Mouse (Mus musculus): ENCODE measurements around the gene Nf2. TPM values are rescaled to one million over a fixed set of nuclear protein-coding genes. Genes with fewer than 3 reads are reported as not detected.

Nf2 gene
- polyA plus RNA-seq, 1 experiment from 2014 or later = 93.1 TPM

DNA sequence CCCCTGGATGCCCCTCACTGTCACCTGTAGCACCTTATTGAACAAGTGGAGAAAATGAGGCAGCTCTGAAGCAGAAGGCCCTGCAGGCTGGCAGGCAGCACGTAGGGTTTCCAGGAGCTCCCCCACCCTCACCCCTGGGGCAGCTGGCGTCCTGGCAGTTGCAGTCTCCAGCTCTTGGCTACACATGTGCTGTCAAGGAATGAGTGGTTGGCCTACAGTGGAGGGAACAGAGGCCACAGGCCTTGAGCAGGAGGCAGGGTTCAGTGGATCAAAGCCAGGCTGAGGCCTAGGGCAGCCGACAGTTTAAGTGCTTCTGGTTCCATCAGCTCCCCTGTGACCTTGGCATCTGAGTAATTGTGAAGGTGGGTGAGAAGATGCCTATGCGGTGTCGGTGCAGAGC lies 118.4 kb downstream of the Nf2 start:
- TF ChIP-seq CTCF (IDR thresholded peaks at IDR 0.05) = no peak
- in situ Hi-C loops (cut with MboI; ENCODE audit: low pct_unique_long_range_greater_than_20kb) = no loop called here
- POLR2A ChIA-PET = no interaction called here

DNA sequence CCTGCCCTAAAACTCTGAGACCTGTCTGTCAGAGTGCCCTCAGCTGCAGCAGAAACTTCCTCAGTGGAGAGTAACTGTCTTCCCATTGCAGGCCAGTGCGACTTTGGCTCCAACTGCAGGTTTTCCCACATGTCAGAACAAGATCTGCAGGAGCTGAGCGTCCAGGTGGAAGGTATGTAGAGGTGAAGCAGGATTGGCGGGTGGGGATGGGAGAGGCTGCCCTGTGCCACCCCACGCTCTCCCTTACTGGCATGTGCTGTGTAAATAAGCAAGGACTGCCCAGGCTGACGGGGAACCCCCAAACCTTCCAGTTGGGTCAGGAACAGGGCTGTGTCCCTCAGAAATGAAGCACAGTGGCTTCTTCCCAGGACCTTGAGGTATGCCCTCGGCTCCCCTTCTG lies 119.2 kb downstream of the Nf2 start:
- ChIA-PET CTCF (no interaction called here), POLR2A (no interaction called here)
- in situ Hi-C loops (cut with MboI; ENCODE audit: low pct_unique_long_range_greater_than_20kb) = no loop called here
- no peak for DNase-seq (ENCODE audit: low read depth, low spot score)
- H3K27me3 ChIP-seq = no peaks in the 10 kb centered on the region
- TF ChIP-seq CTCF (IDR thresholded peaks at IDR 0.05) = no peak
- ATAC-seq = no peak

More for the DNA sequence above, 118.4 kb downstream of the Nf2 start:
- no peak for DNase-seq (ENCODE audit: low read depth, low spot score)
- no peaks in the 10 kb centered on the region for H3K27me3 ChIP-seq
- CTCF ChIA-PET = no interaction called here
- no peak for ATAC-seq

DNA sequence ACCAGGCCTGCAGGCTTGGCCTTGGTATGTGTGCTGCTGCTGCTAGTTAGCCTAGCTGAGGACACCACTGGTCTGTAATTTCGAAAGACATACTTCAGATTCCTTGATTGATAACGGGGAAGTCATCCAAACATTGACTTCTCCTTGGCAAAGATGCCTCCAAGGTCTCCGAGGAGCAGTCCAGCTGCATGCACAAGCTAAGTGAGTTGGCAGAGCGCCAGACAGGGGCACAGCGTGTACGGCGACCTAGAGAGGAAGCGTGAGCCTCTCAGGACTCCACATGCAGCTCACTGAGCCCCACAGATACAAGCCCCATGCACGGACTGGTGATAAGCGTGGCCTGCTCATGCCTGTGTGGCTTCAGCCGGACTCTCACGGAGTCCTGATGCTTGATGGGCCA lies 119.7 kb downstream of the Nf2 start:
- in situ Hi-C loops (cut with MboI; ENCODE audit: low pct_unique_long_range_greater_than_20kb) = no loop called here
- ChIA-PET POLR2A (no interaction called here), CTCF (no interaction called here)
- DNase-seq (ENCODE audit: low read depth, low spot score) (no peak), ATAC-seq (no peak)
- no peaks in the 10 kb centered on the region for H3K27me3 ChIP-seq
- TF ChIP-seq CTCF (IDR thresholded peaks at IDR 0.05) = no peak

DNA sequence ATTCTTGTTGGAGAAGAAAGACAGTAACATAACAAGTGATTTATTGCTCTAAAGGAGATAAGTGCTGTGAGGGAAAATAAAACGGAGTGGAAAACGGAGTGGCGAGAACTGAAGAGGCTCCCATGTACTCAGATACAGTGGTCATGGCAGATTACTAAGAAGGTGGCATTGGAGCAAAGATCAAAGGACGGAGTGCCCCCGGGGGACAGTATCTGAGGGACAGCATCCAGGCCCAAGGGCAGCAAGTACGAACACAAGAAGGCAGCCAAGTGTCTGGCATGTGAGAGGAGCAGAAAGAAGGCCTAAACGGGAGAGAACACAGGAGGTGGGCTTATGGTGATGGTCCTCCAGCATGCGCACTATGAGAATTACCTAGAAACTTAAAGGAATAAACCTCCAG lies 127.6 kb downstream of the Nf2 start:
- in situ Hi-C loops (cut with MboI; ENCODE audit: low pct_unique_long_range_greater_than_20kb) = no loop called here
- TF ChIP-seq CTCF (IDR thresholded peaks at IDR 0.05) = no peak
- H3K27me3 ChIP-seq = no peaks in the 10 kb centered on the region
- ChIA-PET POLR2A (no interaction called here), CTCF (no interaction called here)
- ATAC-seq = no peak
- no peak for DNase-seq (ENCODE audit: low read depth, low spot score)

DNA sequence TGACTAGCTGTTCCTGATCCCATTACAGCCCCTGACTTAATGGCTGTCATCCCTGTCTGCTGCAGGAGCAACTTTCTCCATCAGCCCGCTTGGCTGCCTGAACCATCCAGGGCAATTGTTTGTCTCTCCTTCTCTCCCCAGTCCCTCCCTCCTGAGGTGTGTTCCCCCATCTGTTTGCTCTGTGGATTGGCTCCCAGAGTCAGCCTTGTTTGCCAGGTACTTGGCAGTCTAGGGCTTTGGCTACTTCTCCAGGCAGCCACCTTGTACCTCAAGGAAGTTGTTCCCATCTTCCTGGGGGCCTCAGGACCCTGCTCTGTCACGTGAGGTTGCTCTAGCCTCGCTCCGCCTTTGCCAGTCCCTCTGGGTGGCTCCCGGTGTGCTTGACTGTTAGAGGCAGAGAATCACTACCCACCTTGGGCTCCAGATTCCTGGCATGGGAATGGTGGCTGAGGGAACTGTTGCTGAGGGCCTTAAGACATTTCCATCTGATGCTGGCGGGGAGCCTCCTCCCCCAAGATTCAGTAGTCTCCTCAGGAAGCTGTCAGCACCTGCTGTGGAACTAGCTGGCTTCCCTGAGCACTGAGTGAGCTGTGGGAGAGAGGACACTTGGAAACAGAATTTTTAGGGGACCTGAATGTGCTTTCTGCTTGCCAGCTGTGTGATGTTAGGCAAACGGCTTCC lies 128.3 kb downstream of the Nf2 start:
- no peaks in the 10 kb centered on the region for H3K27me3 ChIP-seq
- DNase-seq (ENCODE audit: low read depth, low spot score) = no peak
- no peak for TF ChIP-seq CTCF (IDR thresholded peaks at IDR 0.05)
- ChIA-PET CTCF (no interaction called here), POLR2A (no interaction called here)
- in situ Hi-C loops (cut with MboI; ENCODE audit: low pct_unique_long_range_greater_than_20kb) = no loop called here
- ATAC-seq = no peak

DNA sequence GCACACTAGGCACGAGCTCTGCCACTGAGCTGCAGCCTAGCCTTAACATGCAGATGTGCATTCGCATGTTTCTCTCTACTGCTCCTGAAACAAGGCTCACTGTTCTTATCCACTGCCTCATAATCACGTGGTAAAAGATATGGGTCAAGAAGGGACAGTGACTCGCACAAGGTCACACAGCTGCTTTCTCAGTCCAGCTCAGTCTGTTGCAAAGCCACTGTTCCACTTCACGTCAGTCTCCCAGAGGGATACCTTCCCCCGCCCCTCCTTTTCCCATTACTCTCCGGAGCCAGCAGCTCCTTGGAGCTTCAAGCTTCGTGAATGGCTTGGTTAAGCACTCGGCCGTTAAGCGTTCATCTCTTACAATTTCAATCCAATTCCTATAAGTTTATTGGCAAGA lies 128.9 kb downstream of the Nf2 start:
- TF ChIP-seq CTCF (IDR thresholded peaks at IDR 0.05) = no peak

DNA sequence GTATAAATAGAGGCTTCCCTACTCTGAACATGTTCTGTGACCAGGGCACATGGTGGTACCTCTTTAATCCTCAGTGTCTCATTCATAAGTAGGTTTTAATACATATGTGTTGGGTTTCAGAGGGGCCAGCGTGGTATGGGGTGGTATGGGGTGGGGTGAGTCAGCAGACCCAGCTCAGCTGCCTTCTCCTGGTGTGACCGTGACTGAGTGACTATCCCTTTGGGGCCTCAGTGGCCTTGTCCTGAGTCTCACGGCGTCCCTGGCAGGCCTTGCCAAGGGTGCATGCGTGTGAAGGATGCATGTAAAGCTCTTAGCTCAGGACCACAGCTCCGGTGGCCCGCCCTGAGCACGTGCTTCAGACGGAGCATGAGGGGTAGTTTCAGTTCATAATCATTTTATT lies 129.4 kb downstream of the Nf2 start:
- H3K27me3 ChIP-seq = no peaks in the 10 kb centered on the region
- ChIA-PET POLR2A (no interaction called here), CTCF (no interaction called here)
- no peak for ATAC-seq
- in situ Hi-C loops (cut with MboI; ENCODE audit: low pct_unique_long_range_greater_than_20kb) = no loop called here
- no peak for DNase-seq (ENCODE audit: low read depth, low spot score)
- no peak for TF ChIP-seq CTCF (IDR thresholded peaks at IDR 0.05)

More for the DNA sequence above, 128.9 kb downstream of the Nf2 start:
- no peak for DNase-seq (ENCODE audit: low read depth, low spot score)
- ATAC-seq = no peak
- ChIA-PET CTCF (no interaction called here), POLR2A (no interaction called here)
- in situ Hi-C loops (cut with MboI; ENCODE audit: low pct_unique_long_range_greater_than_20kb) = no loop called here
- no peaks in the 10 kb centered on the region for H3K27me3 ChIP-seq

DNA sequence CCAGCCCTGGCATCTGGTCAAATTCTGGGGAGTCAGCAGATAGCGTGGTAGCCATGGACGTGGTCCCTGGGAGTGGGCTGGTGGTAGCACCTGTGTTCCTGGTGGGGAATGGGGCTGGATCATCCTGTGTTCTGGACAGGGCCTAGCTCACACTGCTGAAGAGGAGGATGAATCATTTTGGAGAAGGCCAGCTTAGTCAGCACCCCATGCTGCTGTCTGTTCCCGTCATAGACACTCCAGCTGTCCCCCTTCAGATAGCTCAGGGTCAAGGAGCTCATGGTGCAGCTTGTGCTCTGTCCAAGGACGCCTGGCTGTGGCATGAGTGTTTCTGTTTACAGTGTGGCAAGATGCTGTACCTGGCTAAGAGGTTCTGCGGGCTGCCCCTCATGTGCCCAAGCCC lies 130.8 kb downstream of the Nf2 start:
- ATAC-seq = no peak
- POLR2A ChIA-PET = interaction anchor here (0.8 kb wide), 1 partner anchor 10 kb away, joined by 3 read pairs; no protein-coding TSS in a partner anchor
- H3K27me3 ChIP-seq = no peaks in the 10 kb centered on the region
- in situ Hi-C loops (cut with MboI; ENCODE audit: low pct_unique_long_range_greater_than_20kb) = no loop called here
- no peak for DNase-seq (ENCODE audit: low read depth, low spot score)
- no peak for TF ChIP-seq CTCF (IDR thresholded peaks at IDR 0.05)
- CTCF ChIA-PET = no interaction called here

DNA sequence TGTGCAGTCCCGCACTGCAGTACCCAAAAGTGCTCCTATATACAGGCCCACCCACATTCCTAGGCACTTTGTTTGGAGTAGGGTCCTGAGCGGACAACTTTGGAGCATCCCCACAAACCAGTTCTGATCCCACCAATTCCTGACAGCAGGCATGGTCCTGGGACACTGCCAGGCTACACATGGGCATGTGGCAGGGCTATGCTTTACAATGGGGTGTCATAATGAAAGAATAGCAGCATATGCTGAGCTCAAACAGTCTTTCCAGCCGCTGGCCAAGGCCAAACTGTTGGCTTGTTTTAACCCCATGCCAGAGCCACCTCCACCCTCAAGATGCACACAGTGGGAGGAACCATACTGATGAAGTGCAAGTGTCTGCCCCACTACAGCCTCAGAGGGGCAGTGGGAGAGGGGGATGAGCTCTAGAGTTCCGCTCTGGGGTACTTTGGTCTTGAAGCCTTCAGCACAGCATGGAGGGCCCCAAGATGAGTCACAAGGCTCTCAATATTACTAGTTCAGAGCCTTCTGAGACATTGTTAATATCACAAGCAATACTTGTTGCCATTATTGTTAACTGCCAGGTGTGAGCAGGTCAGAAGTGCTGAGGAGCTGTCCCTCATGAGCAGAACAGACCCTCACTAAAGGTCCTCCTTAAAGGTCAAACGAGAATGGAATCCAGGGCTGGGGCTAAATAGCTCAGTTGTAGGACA lies 132.7 kb downstream of the Nf2 start:
- ChIA-PET CTCF (no interaction called here), POLR2A (interaction anchor here (0.8 kb wide), 1 partner anchor 19 kb away, joined by 3 read pairs; no protein-coding TSS in a partner anchor)
- ATAC-seq (no peak), DNase-seq (ENCODE audit: low read depth, low spot score) (no peak)
- TF ChIP-seq CTCF (IDR thresholded peaks at IDR 0.05) = no peak
- H3K27me3 ChIP-seq = no peaks in the 10 kb centered on the region
- in situ Hi-C loops (cut with MboI; ENCODE audit: low pct_unique_long_range_greater_than_20kb) = no loop called here

Other genes with a start within 250 kb of the Nf2 start
- gene Gm11032, start 229.5 kb downstream of the Nf2 start, polyA plus RNA-seq (2021) = not detected
- gene Ascc2, start 211.8 kb downstream of the Nf2 start, polyA plus RNA-seq (2021) = 32.6 TPM
- gene Uqcr10, start 145.2 kb downstream of the Nf2 start, polyA plus RNA-seq (2021) = 842 TPM
- 38.7 TPM for gene Zmat5, start 144.9 kb downstream of the Nf2 start, polyA plus RNA-seq (2021)
- 0.03 TPM for gene Cabp7, start 102.8 kb downstream of the Nf2 start, polyA plus RNA-seq (2021)
- 94.7 TPM for gene Nipsnap1, start 24.4 kb upstream of the Nf2 start, polyA plus RNA-seq (2021)
- gene Thoc5, start 45.8 kb upstream of the Nf2 start, polyA plus RNA-seq (2021) = 44.2 TPM
- 0.05 TPM for gene Nefh, start 98.5 kb upstream of the Nf2 start, polyA plus RNA-seq (2021)
- 69.7 TPM for gene Ap1b1, start 137.3 kb upstream of the Nf2 start, polyA plus RNA-seq (2021)
- gene Rasl10a, start 208.6 kb upstream of the Nf2 start, polyA plus RNA-seq (2021) = 2.4 TPM
- 56.3 TPM for gene Gas2l1, start 215.8 kb upstream of the Nf2 start, polyA plus RNA-seq (2021)
- 35.4 TPM for gene Rhbdd3, start 249.4 kb upstream of the Nf2 start, polyA plus RNA-seq (2021)
- 420 TPM for gene Ewsr1, start 249.7 kb upstream of the Nf2 start, polyA plus RNA-seq (2021)

Data from Patski (cell line).